Mouse (Mus musculus) B cell, adult (primary cell): ENCODE results near the gene Clcnka. TPM values are rescaled to one million over a fixed set of nuclear protein-coding genes. Genes with fewer than 3 reads are reported as not detected.

Source experiments
- total RNA-seq: library from RNA; stranded (reverse); gene quantifications from 4 replicates; pipeline ENCODE4 v1.2.4, GENCODE M21; 2023; ENCODE audit not compliant: inconsistent age

Gene Clcnka
- not detected in 4 replicates for total RNA-seq

GRCm38 (mm10) chr4:141398545-141398944, at the start of gene Clcnka:
Clcnka (minus strand) TSS chr4:141398724.

GRCm38 (mm10) chr4:141444451-141445327, 46.2 kb upstream of the Clcnka start, which contains the start of gene Zbtb17:
Zbtb17 (plus strand) TSS chr4:141444654.

GRCm38 (mm10) chr4:141435974-141436373, 37.5 kb upstream of the Clcnka start, which contains the start of gene Srarp:
Srarp (minus strand) TSS chr4:141436105.

GRCm38 (mm10) chr4:141420192-141420829, 21.8 kb upstream of the Clcnka start, which contains the start of gene Hspb7:
Hspb7 (plus strand) TSS chr4:141420779.

GRCm38 (mm10) chr4:141415924-141416323, 17.4 kb upstream of the Clcnka start, which contains the start of gene Clcnkb:
Clcnkb (minus strand) TSS chr4:141416014.

GRCm38 (mm10) chr4:141367997-141368791, 30.3 kb downstream of the Clcnka start, which contains the start of gene Fam131c:
Fam131c (plus strand) TSS chr4:141368220.

Other genes with a start within 250 kb of the Clcnka start
- 2.2 to 4.0 TPM (median 3.0 TPM) in 4 replicates for gene Rsg1, start 184.8 kb downstream of the Clcnka start, total RNA-seq
- gene Arhgef19, start 159.2 kb downstream of the Clcnka start, total RNA-seq, result not detected in 4 replicates
- gene Epha2, start 97.5 kb downstream of the Clcnka start, total RNA-seq, result 16.7 to 29.6 TPM (median 21.9 TPM) in 4 replicates
- gene Fam131c, start 30.5 kb downstream of the Clcnka start, total RNA-seq, result not detected in 4 replicates
- not detected in 4 replicates for gene Clcnkb, start 17.3 kb upstream of the Clcnka start, total RNA-seq
- not detected in 4 replicates for gene Hspb7, start 22.1 kb upstream of the Clcnka start, total RNA-seq
- not detected in 4 replicates for gene Srarp, start 37.4 kb upstream of the Clcnka start, total RNA-seq
- gene Zbtb17, start 45.9 kb upstream of the Clcnka start, total RNA-seq, result 41.4 to 43.9 TPM (median 42.6 TPM) in 4 replicates
- gene Spen, start 139.9 kb upstream of the Clcnka start, total RNA-seq, result 47.1 to 53.3 TPM (median 50.4 TPM) in 4 replicates
- not detected in 4 replicates for gene Fblim1, start 207.4 kb upstream of the Clcnka start, total RNA-seq
- 0.24 TPM in 2 of 4 replicates, not detected in the others for gene Tmem82, start 219.9 kb upstream of the Clcnka start, total RNA-seq
- not detected in 4 replicates for gene Slc25a34, start 225.1 kb upstream of the Clcnka start, total RNA-seq